Mouse (Mus musculus): ENCODE results near the gene Cox14. TPM values are rescaled to one million over a fixed set of nuclear protein-coding genes. Genes with fewer than 3 reads are reported as not detected.

Gene Cox14
- total RNA-seq, 4 experiments from 2014 or later, result 154 to 172 (median 162) TPM

Other genes starting within 250 kb of the Cox14 start
- under 1 TPM in 3 of 4 experiments, not detected in 1; 0.13 to 0.21 (median 0.15) TPM for gene Faim2, start 197.5 kb upstream of the Cox14 start, total RNA-seq (2022)
- gene Aqp2, start 146.6 kb upstream of the Cox14 start, total RNA-seq (2022), result not detected
- not detected for gene Aqp5, start 134.8 kb upstream of the Cox14 start, total RNA-seq (2022)
- gene Aqp6, start 124.2 kb upstream of the Cox14 start, total RNA-seq (2022), result not detected
- gene Racgap1, start 74.0 kb upstream of the Cox14 start, total RNA-seq (2022), result 1 to 10 TPM in 2 of 4 experiments, under 1 TPM in 2; 0.31 to 2.4 (median 1.1) TPM
- not detected for gene Asic1, start 55.2 kb upstream of the Cox14 start, total RNA-seq (2022)
- 1 to 10 TPM; 4.8 to 9.4 (median 7.2) TPM for gene Smarcd1, start 23.5 kb upstream of the Cox14 start, total RNA-seq (2022)
- 1 to 10 TPM in 1 of 4 experiments, not detected in 3; 1.3 TPM for gene Gm17349, start 20.1 kb upstream of the Cox14 start, total RNA-seq (2022)
- 100 to 1,000 TPM; 446 to 550 (median 458) TPM for gene Gpd1, start 8.1 kb upstream of the Cox14 start, total RNA-seq (2022)
- 1 to 10 TPM; 3.1 to 4.9 (median 3.5) TPM for gene Cers5, start 47.3 kb downstream of the Cox14 start, total RNA-seq (2022)
- gene Lima1, start 149.8 kb downstream of the Cox14 start, total RNA-seq (2022), result 1 to 10 TPM; 5.8 to 9.4 (median 6.5) TPM
- gene Fam186a, start 241.4 kb downstream of the Cox14 start, total RNA-seq (2022), result under 1 TPM in 2 of 4 experiments, not detected in 2; 0.03 to 0.07 TPM
- 10 to 100 TPM; 40.0 to 65.4 (median 47.6) TPM for gene Larp4, start 244.4 kb downstream of the Cox14 start, total RNA-seq (2022)

Measured in gastrocnemius, adult 8-10 months (tissue).